Mouse (Mus musculus): ENCODE results near the gene Best2. TPM values are rescaled to one million over a fixed set of nuclear protein-coding genes. Genes with fewer than 3 reads are reported as not detected.
A peak's percentile ranks its signal among the peaks of the same experiment; 100 is the strongest.

The Best2 gene
- polyA plus RNA-seq, 1 experiment from 2014 or later, result not detected

DNA sequence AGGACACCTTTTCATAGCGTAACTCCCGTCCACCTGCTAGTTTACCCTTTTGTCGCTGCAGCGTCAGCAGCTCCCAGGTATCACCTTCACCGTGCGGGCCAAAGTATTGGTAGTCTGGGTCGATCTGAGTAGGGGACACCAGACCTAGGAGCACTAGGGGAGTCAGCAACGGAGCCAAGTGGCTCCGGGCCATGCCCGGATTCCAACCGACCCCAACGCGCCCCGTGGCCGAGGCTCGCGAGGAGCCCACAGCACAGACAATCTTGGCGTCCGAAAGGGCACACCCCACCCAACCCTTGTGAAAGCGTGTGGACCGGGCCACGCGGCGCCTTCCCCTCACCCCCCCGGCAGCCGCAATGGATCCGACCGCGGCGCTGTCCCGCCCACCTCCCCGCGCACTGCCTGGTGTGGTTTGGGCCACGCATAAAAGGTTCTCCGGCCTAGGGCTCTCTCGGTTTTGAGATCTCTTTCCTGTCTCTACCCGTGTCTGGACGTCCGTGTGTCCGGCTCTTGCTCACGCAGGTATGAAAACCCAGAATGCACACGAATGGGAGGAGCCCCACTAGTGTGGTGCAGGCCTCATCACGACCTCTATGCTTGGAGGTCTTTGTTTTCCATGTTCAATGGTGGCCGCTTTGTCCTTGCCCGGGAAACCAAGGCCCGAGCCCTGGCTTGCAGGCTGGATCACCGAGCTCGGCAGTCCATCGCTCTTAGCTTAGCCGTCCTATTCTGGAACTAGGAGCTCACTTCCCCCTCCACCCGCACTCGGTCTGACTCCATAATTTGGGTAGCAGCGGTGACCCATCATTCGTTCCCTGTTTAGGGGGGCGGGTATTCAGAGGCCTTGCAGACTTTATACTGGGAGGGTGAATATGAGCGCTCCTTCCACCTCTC lies 44.8 kb downstream of the Best2 start, which contains the start of the genes Gm49661, Prdx2 and Rnaseh2a:
Gm49661 (minus strand) TSS at position 193 of the 894 bp plus-strand sequence.
Prdx2 (plus strand) TSS at position 347 of the 894 bp plus-strand sequence.
Rnaseh2a (minus strand) TSS at position 527 of the 894 bp plus-strand sequence.
- ATAC-seq (ENCODE audit: low FRiP score, low read depth), result peak; percentile 75

GRCm38 (mm10) chr8:84968650-84969049 lies 45.7 kb downstream of the Best2 start:
- Histone ChIP-seq H3K27ac (peak overlapping the region; percentile 87), H3K9ac (peak overlapping the region; percentile 93), H3K36me3 (peaks cover 35% of the 10 kb centered on the region), H3K4me2 (replicated peaks) (peak overlapping the region; percentile 94), H3K9me3 (no peaks in the 10 kb centered on the region), H3K4me3 (peak overlapping the region; percentile 80), H3K27me3 (no peaks in the 10 kb centered on the region), H3K4me1 (peaks cover 39% of the 10 kb centered on the region)
- ATAC-seq (ENCODE audit: low FRiP score, low read depth), result no peak
- WGBS, result 14% methylated on average over 2 of the region's 2 CpGs

More for the DNA sequence above, 44.8 kb downstream of the Best2 start, which contains the start of the genes Gm49661, Prdx2 and Rnaseh2a:
- Histone ChIP-seq H3K4me3 (peak within 1 kb of the TSS; percentile 80), H3K4me1 (peaks cover 39% of the 10 kb centered on the region), H3K27ac (peak within 1 kb of the TSS; percentile 87), H3K9ac (peak within 1 kb of the TSS; percentile 93), H3K9me3 (no peaks in the 10 kb centered on the region), H3K27me3 (no peaks in the 10 kb centered on the region), H3K36me3 (peaks cover 35% of the 10 kb centered on the region), H3K4me2 (replicated peaks) (peak within 1 kb of the TSS; percentile 94)
- under 1% methylated on average over 56 of the region's 56 CpGs for WGBS

DNA sequence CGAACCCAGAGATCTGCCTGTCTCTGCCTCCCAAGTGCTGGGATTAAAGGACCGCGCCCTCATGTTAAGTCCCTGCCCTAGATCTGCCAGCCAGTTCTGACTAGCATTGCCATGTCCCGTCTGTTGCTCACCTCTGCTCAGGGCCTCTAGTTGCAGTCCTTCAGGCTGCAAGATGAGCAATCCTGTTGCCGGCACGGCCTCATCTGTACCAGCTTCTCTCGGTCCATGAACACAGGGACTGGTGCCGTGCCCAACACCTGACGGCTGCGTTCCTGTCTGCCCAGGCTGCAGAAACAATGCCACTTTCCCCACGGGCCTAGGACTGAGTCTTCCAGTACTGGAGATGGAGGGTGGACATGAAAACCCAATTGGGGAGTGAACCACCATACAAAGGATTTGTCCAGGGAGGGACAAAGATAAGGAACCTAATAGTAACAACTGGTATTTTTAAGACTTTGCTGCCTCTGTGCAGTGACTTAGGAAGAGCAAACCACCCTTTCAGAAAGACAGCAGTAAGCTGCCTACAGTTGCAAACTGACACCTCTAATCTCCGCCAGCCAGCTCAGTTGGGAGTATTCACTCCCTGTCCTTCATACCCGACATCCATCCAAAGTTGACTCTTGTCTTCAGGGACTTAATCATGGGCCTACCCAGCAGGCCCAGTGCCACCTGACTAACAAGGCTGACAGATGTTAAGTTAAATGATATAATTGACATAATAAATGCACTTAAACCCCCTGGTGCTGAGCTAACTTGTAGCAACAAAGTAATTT lies 46.6 kb downstream of the Best2 start:
- no peak overlapping the region for H3K9ac ChIP-seq
- ATAC-seq (ENCODE audit: low FRiP score, low read depth), result no peak
- H3K36me3 ChIP-seq, result peaks cover 30% of the 10 kb centered on the region
- 94% methylated on average over 13 of the region's 13 CpGs for WGBS
- no peak overlapping the region for H3K27ac ChIP-seq
- H3K9me3 ChIP-seq, result no peaks in the 10 kb centered on the region
- no peak overlapping the region for H3K4me2 ChIP-seq (replicated peaks)
- H3K4me1 ChIP-seq, result peaks cover 39% of the 10 kb centered on the region
- no peaks in the 10 kb centered on the region for H3K27me3 ChIP-seq
- H3K4me3 ChIP-seq, result no peak overlapping the region

DNA sequence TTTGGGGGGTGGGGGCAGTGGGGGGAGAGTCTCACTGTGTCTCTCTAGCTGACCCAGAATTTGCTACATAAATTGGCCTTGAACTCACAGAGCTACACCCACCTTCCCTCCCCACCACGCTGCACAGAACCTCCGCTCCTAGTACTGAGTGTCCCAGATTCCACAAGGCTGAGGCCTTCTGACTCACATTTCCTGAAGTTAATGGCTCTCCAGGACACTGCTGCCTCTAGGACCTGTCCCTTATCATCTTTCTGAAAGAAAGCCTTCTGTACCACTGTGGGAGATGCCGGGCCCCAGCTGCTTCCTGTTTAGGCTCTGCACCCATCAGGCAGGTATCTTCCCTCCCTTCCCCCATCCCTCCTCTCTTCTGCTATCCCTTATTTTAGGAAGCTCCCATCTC lies 47.7 kb downstream of the Best2 start:
- Histone ChIP-seq H3K27ac (peak overlapping the region; percentile 48; the same call in 1 of the 2 replicates), H3K4me2 (replicated peaks) (peak overlapping the region; percentile 89), H3K4me1 (peaks cover 39% of the 10 kb centered on the region), H3K9me3 (no peaks in the 10 kb centered on the region), H3K9ac (no peak overlapping the region), H3K27me3 (no peaks in the 10 kb centered on the region), H3K4me3 (peak overlapping the region; percentile 66), H3K36me3 (peaks cover 24% of the 10 kb centered on the region)
- WGBS, result 54% methylated on average over 3 of the region's 3 CpGs
- ATAC-seq (ENCODE audit: low FRiP score, low read depth), result no peak

GRCm38 (mm10) chr8:84965731-84966291 lies 48.5 kb downstream of the Best2 start:
- Histone ChIP-seq H3K36me3 (peaks cover 22% of the 10 kb centered on the region), H3K4me1 (peaks cover 33% of the 10 kb centered on the region), H3K4me3 (peak overlapping the region; percentile 66), H3K9me3 (no peaks in the 10 kb centered on the region), H3K27ac (no peak overlapping the region; the same call in 1 of the 2 replicates), H3K4me2 (replicated peaks) (peak overlapping the region; percentile 89), H3K27me3 (no peaks in the 10 kb centered on the region), H3K9ac (peak overlapping the region; percentile 81)
- under 1% methylated on average over 41 of the region's 41 CpGs for WGBS
- peak; percentile 78 for ATAC-seq (ENCODE audit: low FRiP score, low read depth)

DNA sequence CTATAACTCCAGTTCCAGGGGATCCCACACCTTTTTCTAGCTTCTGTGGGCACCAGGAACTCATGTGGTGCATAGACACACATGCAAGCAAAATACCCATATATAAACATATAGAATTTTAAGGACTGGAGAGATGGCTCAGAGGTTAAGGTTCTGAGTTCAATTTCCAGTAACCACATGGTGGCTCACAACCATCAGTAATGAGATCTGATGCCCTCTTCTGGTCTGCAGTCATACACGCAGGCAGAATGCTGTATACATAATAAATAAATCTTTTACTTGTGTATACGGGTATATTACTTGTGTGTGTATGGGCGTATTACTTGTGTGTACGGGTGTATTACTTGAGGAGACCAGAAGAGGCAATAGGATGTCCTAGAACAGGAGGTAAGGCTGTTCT lies 50.4 kb downstream of the Best2 start:
- Histone ChIP-seq H3K36me3 (peaks cover 31% of the 10 kb centered on the region), H3K9ac (no peak overlapping the region), H3K27me3 (no peaks in the 10 kb centered on the region), H3K4me1 (peaks cover 27% of the 10 kb centered on the region), H3K27ac (no peak overlapping the region), H3K9me3 (no peaks in the 10 kb centered on the region), H3K4me3 (no peak overlapping the region), H3K4me2 (replicated peaks) (no peak overlapping the region)
- ATAC-seq (ENCODE audit: low FRiP score, low read depth), result no peak
- 93% methylated on average over 4 of the region's 4 CpGs for WGBS

GRCm38 (mm10) chr8:84959811-84960210 lies 54.5 kb downstream of the Best2 start:
- Histone ChIP-seq H3K9me3 (no peaks in the 10 kb centered on the region), H3K9ac (no peak overlapping the region), H3K4me1 (peaks cover under 1% of the 10 kb centered on the region; the same call in 1 of the 2 replicates), H3K27ac (no peak overlapping the region), H3K4me3 (no peak overlapping the region), H3K4me2 (replicated peaks) (no peak overlapping the region), H3K36me3 (peaks cover 53% of the 10 kb centered on the region), H3K27me3 (no peaks in the 10 kb centered on the region)
- ATAC-seq (ENCODE audit: low FRiP score, low read depth), result no peak
- 89% methylated on average over 7 of the region's 7 CpGs for WGBS

Small RNA genes within 50 kb of the gene (microRNA-seq; reads per million reads assigned to microRNA genes)
- not detected for gene Mir7070

Other genes with a start within 250 kb of the Best2 start
- gene Nfix, start 214.2 kb downstream of the Best2 start, polyA plus RNA-seq (2015; fragmentation: Nextera tagmentation; extraction: Ambion mirVana), result 46.9 and 48.0 TPM in 2 replicates
- gene Dand5, start 191.7 kb downstream of the Best2 start, polyA plus RNA-seq (2015; fragmentation: Nextera tagmentation; extraction: Ambion mirVana), result 6.3 TPM in 2 replicates
- 48.1 and 48.4 TPM in 2 replicates for gene Gadd45gip1, start 183.0 kb downstream of the Best2 start, polyA plus RNA-seq (2015; fragmentation: Nextera tagmentation; extraction: Ambion mirVana)
- gene Rad23a, start 173.9 kb downstream of the Best2 start, polyA plus RNA-seq (2015; fragmentation: Nextera tagmentation; extraction: Ambion mirVana), result 106 TPM in 2 replicates
- 943 and 1,018 TPM in 2 replicates for gene Calr, start 167.6 kb downstream of the Best2 start, polyA plus RNA-seq (2015; fragmentation: Nextera tagmentation; extraction: Ambion mirVana)
- gene Farsa, start 157.5 kb downstream of the Best2 start, polyA plus RNA-seq (2015; fragmentation: Nextera tagmentation; extraction: Ambion mirVana), result 108 and 109 TPM in 2 replicates
- gene Syce2, start 142.4 kb downstream of the Best2 start, polyA plus RNA-seq (2015; fragmentation: Nextera tagmentation; extraction: Ambion mirVana), result 82.7 and 92.5 TPM in 2 replicates
- gene Gcdh, start 120.6 kb downstream of the Best2 start, polyA plus RNA-seq (2015; fragmentation: Nextera tagmentation; extraction: Ambion mirVana), result 41.7 and 42.1 TPM in 2 replicates
- gene Klf1, start 112.6 kb downstream of the Best2 start, polyA plus RNA-seq (2015; fragmentation: Nextera tagmentation; extraction: Ambion mirVana), result 2.4 and 4.4 TPM in 2 replicates
- gene Dnase2a, start 106.0 kb downstream of the Best2 start, polyA plus RNA-seq (2015; fragmentation: Nextera tagmentation; extraction: Ambion mirVana), result 16.4 and 18.5 TPM in 2 replicates
- 0.32 and 0.55 TPM in 2 replicates for gene Mast1, start 77.2 kb downstream of the Best2 start, polyA plus RNA-seq (2015; fragmentation: Nextera tagmentation; extraction: Ambion mirVana)
- gene Rtbdn, start 67.5 kb downstream of the Best2 start, polyA plus RNA-seq (2015; fragmentation: Nextera tagmentation; extraction: Ambion mirVana), result 0.20 and 0.47 TPM in 2 replicates
- not detected in 2 replicates for gene Gm49661, start 45.1 kb downstream of the Best2 start, polyA plus RNA-seq (2015; fragmentation: Nextera tagmentation; extraction: Ambion mirVana)
- 961 and 978 TPM in 2 replicates for gene Prdx2, start 44.9 kb downstream of the Best2 start, polyA plus RNA-seq (2015; fragmentation: Nextera tagmentation; extraction: Ambion mirVana)
- 90.9 and 93.2 TPM in 2 replicates for gene Rnaseh2a, start 44.8 kb downstream of the Best2 start, polyA plus RNA-seq (2015; fragmentation: Nextera tagmentation; extraction: Ambion mirVana)
- 8.2 and 8.4 TPM in 2 replicates for gene Junb, start 35.8 kb downstream of the Best2 start, polyA plus RNA-seq (2015; fragmentation: Nextera tagmentation; extraction: Ambion mirVana)
- 18.6 and 18.8 TPM in 2 replicates for gene Hook2, start 23.9 kb downstream of the Best2 start, polyA plus RNA-seq (2015; fragmentation: Nextera tagmentation; extraction: Ambion mirVana)
- gene Asna1, start 10.8 kb upstream of the Best2 start, polyA plus RNA-seq (2015; fragmentation: Nextera tagmentation; extraction: Ambion mirVana), result 132 TPM in 2 replicates
- 114 and 132 TPM in 2 replicates for gene Trir, start 12.3 kb upstream of the Best2 start, polyA plus RNA-seq (2015; fragmentation: Nextera tagmentation; extraction: Ambion mirVana)
- gene Tnpo2, start 22.4 kb upstream of the Best2 start, polyA plus RNA-seq (2015; fragmentation: Nextera tagmentation; extraction: Ambion mirVana), result 31.0 and 32.2 TPM in 2 replicates
- 31.6 and 32.2 TPM in 2 replicates for gene Fbxw9, start 45.5 kb upstream of the Best2 start, polyA plus RNA-seq (2015; fragmentation: Nextera tagmentation; extraction: Ambion mirVana)
- gene Gm5741, start 53.5 kb upstream of the Best2 start, polyA plus RNA-seq (2015; fragmentation: Nextera tagmentation; extraction: Ambion mirVana), result 0.75 and 0.76 TPM in 2 replicates
- 60.0 and 60.5 TPM in 2 replicates for gene Dhps, start 57.2 kb upstream of the Best2 start, polyA plus RNA-seq (2015; fragmentation: Nextera tagmentation; extraction: Ambion mirVana)
- gene Wdr83os, start 66.2 kb upstream of the Best2 start, polyA plus RNA-seq (2015; fragmentation: Nextera tagmentation; extraction: Ambion mirVana), result 111 and 127 TPM in 2 replicates
- gene Wdr83, start 66.8 kb upstream of the Best2 start, polyA plus RNA-seq (2015; fragmentation: Nextera tagmentation; extraction: Ambion mirVana), result 43.0 and 45.1 TPM in 2 replicates
- 29.2 and 32.2 TPM in 2 replicates for gene Man2b1, start 68.7 kb upstream of the Best2 start, polyA plus RNA-seq (2015; fragmentation: Nextera tagmentation; extraction: Ambion mirVana)
- gene Zfp791, start 108.6 kb upstream of the Best2 start, polyA plus RNA-seq (2015; fragmentation: Nextera tagmentation; extraction: Ambion mirVana), result 2.7 and 3.4 TPM in 2 replicates
- gene Cks1brt, start 137.4 kb upstream of the Best2 start, polyA plus RNA-seq (2015; fragmentation: Nextera tagmentation; extraction: Ambion mirVana), result not detected in 2 replicates
- not detected in 2 replicates for gene Olfr371, start 211.5 kb upstream of the Best2 start, polyA plus RNA-seq (2015; fragmentation: Nextera tagmentation; extraction: Ambion mirVana)

All from limb, embryonic 13.5 days (tissue).